Mouse (Mus musculus): ENCODE data around the gene Gjd3. TPM values are rescaled to one million over a fixed set of nuclear protein-coding genes. Genes with fewer than 3 reads are reported as not detected.

Gene Gjd3
- total and polyA plus RNA-seq, 3 experiments, result not detected

DNA sequence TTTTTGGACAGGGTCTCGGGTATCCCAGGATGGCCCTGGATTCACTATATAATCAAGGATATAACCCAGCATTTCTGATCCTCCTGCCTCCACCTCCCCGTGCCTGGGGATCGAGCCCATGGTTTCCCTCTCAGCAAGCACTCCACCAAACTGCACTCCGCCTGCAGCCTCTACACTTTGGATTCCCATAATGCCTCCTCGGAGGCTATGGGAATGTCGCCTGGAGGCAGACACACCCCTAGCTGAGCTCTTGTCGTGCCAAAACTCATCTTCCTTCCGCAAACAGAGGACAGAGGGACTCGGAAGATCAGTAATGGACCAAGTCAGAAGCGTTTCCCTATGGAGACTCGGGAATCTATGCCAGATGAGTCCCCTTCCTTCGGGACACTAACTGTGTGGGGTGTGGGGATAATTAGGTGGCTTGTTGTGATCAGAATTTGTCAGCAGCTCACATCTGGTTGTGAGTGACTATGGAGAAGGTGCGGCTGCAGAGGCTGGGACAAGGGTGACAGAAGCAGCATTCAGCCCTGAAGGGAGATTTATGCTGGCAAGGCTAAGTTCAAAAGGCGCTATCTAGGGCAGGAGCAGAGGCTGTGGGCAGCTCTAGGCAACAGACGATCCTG, 4.2 kb downstream of the Gjd3 start:
- TF ChIP-seq SMC3 (IDR thresholded peaks at IDR 0.05; ENCODE audit: low read depth, low read length), result no peak
- TF ChIP-seq USF2 (IDR thresholded peaks at IDR 0.05; ENCODE audit: borderline replicate concordance in 1 of 2, insufficient read depth in 1 of 2, low read depth in 1 of 2, low read length in 2 of 2), result no peak
- no peak for TF ChIP-seq NRF1 (IDR thresholded peaks at IDR 0.05; ENCODE audit: insufficient read depth, low read depth, low read length, poor library complexity, severe bottlenecking)
- TF ChIP-seq ETS1 (IDR thresholded peaks at IDR 0.05; ENCODE audit: low read depth, low read length), result no peak
- TF ChIP-seq RCOR1 (IDR thresholded peaks at IDR 0.05; ENCODE audit: low read depth, low read length), result no peak
- Histone ChIP-seq H3K79me2 (ENCODE audit: control insufficient read depth, insufficient read depth, low read length, poor library complexity) (no peaks in the 10 kb centered on the region), H3K4me3 (ENCODE audit: control insufficient read depth in 1 of 2, insufficient read depth in 1 of 2, low read depth in 2 of 2, low read length in 2 of 2) (no peak overlapping the region), H3K9me3 (replicated peaks; ENCODE audit: insufficient read depth, low read length) (no peaks in the 10 kb centered on the region), H3K27ac (ENCODE audit: control insufficient read depth, low read depth, low read length) (no peak overlapping the region), H3K4me1 (ENCODE audit: control insufficient read depth in 1 of 2, insufficient read depth in 2 of 2, low read length in 2 of 2) (peaks cover 0 to 6% of the 10 kb centered on the region in 2 experiments; a peak in 3 of 4 replicates), H3K36me3 (ENCODE audit: control insufficient read depth in 1 of 2, insufficient read depth in 2 of 2, low read length in 2 of 2) (0 out of 4 replicates have a peak, but pooled peaks cover 0 to 3% of the 10 kb centered on the region in 2 experiments), H3K27me3 (ENCODE audit: control insufficient read depth in 1 of 2, insufficient read depth in 2 of 2, low read length in 2 of 2) (no peaks in the 10 kb centered on the region), H3K9ac (ENCODE audit: control insufficient read depth, low read depth, low read length, poor library complexity, severe bottlenecking) (no peak overlapping the region)
- DNase-seq (ENCODE audit: low read depth, low spot score), result no peak

DNA sequence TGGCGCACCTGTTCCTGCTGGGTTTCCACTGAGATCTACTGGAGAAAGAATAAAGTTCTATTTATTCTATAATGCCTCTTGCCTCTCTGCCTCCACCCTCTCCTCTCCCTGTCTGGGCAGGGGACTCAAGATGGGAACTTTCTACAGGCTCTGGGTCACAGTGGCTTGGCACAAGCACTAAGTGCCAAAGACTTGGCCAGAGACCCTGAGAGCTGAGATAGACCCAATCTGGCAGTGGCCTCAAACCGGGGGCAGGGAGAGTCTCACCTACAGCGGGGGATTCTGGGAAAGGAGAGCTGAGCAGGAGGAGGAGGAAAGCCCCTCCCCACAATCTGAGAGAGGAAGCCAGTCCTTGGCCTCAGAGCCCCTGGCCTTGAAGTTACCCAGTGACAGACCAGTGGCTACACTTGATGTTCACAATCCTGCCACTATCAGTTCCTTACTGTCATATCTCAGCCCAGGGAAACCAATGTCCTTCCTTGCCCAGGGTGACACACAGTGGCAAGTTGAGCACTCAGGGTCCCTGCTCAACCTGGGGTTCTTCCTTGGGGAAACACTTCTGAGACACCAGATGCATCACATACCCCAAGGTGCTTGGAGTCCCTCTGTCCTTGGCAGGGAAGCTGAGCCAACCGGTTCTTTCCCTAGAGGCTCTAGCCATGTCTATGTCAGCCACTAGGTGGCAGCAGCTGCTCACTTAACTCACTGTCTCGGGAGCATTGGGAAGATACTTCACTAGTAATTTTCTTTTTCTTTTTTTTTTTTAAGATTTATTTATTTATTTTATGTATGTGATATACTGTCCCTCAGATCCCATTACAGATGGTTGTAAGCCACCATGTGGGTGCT, 7.7 kb downstream of the Gjd3 start:
- H3K27me3 ChIP-seq (ENCODE audit: control insufficient read depth in 1 of 2, insufficient read depth in 2 of 2, low read length in 2 of 2), result no peaks in the 10 kb centered on the region
- DNase-seq (ENCODE audit: low read depth, low spot score), result peak; percentile 89
- H3K27ac ChIP-seq (ENCODE audit: control insufficient read depth, low read depth, low read length), result no peak overlapping the region
- 0 out of 4 replicates have a peak, but pooled peaks cover 0 to 3% of the 10 kb centered on the region in 2 experiments for H3K36me3 ChIP-seq (ENCODE audit: control insufficient read depth in 1 of 2, insufficient read depth in 2 of 2, low read length in 2 of 2)
- H3K9me3 ChIP-seq (replicated peaks; ENCODE audit: insufficient read depth, low read length), result no peaks in the 10 kb centered on the region
- H3K9ac ChIP-seq (ENCODE audit: control insufficient read depth, low read depth, low read length, poor library complexity, severe bottlenecking), result no peak overlapping the region
- H3K4me3 ChIP-seq (ENCODE audit: control insufficient read depth in 1 of 2, insufficient read depth in 1 of 2, low read depth in 2 of 2, low read length in 2 of 2), result no peak overlapping the region
- H3K79me2 ChIP-seq (ENCODE audit: control insufficient read depth, insufficient read depth, low read length, poor library complexity), result no peaks in the 10 kb centered on the region
- H3K4me1 ChIP-seq (ENCODE audit: control insufficient read depth in 1 of 2, insufficient read depth in 2 of 2, low read length in 2 of 2), result peaks cover 0 to 6% of the 10 kb centered on the region in 2 experiments; a peak in 3 of 4 replicates
- TF ChIP-seq TBP (IDR thresholded peaks at IDR 0.05; ENCODE audit: low read depth, low read length) (no peak), GABPA (IDR thresholded peaks at IDR 0.05; ENCODE audit: low read depth, low read length) (no peak), USF1 (IDR thresholded peaks at IDR 0.05; ENCODE audit: low read depth, low read length) (no peak), MYC (IDR thresholded peaks at IDR 0.05; ENCODE audit: low read depth, low read length) (no peak), ETS1 (IDR thresholded peaks at IDR 0.05; ENCODE audit: low read depth, low read length) (no peak), CHD1 (IDR thresholded peaks at IDR 0.05; ENCODE audit: low read depth, low read length) (no peak), CHD2 (IDR thresholded peaks at IDR 0.05; ENCODE audit: low read length) (no peak), POLR2AphosphoS2 (IDR thresholded peaks at IDR 0.05; ENCODE audit: low read length) (0 out of 2 replicates have a peak, but pooled peaks have one; percentile 32), POLR2A (IDR thresholded peaks at IDR 0.05; ENCODE audit: control insufficient read depth in 1 of 2, insufficient read depth in 1 of 2, low read depth in 1 of 2, low read length in 2 of 2, poor library complexity in 1 of 2) (no peak), NRF1 (IDR thresholded peaks at IDR 0.05; ENCODE audit: insufficient read depth, low read depth, low read length, poor library complexity, severe bottlenecking) (no peak), ELF1 (IDR thresholded peaks at IDR 0.05; ENCODE audit: low read depth, low read length) (no peak), E2F4 (IDR thresholded peaks at IDR 0.05; ENCODE audit: borderline replicate concordance, low read depth, low read length) (no peak), JUND (IDR thresholded peaks at IDR 0.05; ENCODE audit: low read depth, low read length) (no peak), TAL1 (IDR thresholded peaks at IDR 0.05; ENCODE audit: low read length) (no peak), USF2 (IDR thresholded peaks at IDR 0.05; ENCODE audit: borderline replicate concordance in 1 of 2, insufficient read depth in 1 of 2, low read depth in 1 of 2, low read length in 2 of 2) (no peak), GATA1 (IDR thresholded peaks at IDR 0.05; ENCODE audit: low read depth, low read length) (no peak; the same call in 1 of the 2 replicates), NELFE (IDR thresholded peaks at IDR 0.05; ENCODE audit: low read depth, low read length) (no peak), BHLHE40 (IDR thresholded peaks at IDR 0.05; ENCODE audit: borderline replicate concordance, low read depth, low read length) (no peak), MEF2A (IDR thresholded peaks at IDR 0.05; ENCODE audit: extremely low read depth, insufficient replicate concordance, low read depth, low read length, poor library complexity, severe bottlenecking) (no peak), RCOR1 (IDR thresholded peaks at IDR 0.05; ENCODE audit: low read depth, low read length) (no peak), SMC3 (IDR thresholded peaks at IDR 0.05; ENCODE audit: low read depth, low read length) (peak; percentile 93), MAZ (IDR thresholded peaks at IDR 0.05; ENCODE audit: low read depth, low read length) (peak; percentile 43; the same call in 1 of the 2 replicates), ZNF384 (IDR thresholded peaks at IDR 0.05; ENCODE audit: low read depth, low read length) (peak; percentile 87), SIN3A (IDR thresholded peaks at IDR 0.05; ENCODE audit: low read length) (peak; percentile 72; the same call in 1 of the 2 replicates), UBTF (IDR thresholded peaks at IDR 0.05; ENCODE audit: borderline replicate concordance, insufficient read depth, low read depth, low read length) (no peak), MYB (IDR thresholded peaks at IDR 0.05; ENCODE audit: low read depth, low read length) (no peak), MAX (IDR thresholded peaks at IDR 0.05; ENCODE audit: low read length) (0 out of 2 replicates have a peak, but pooled peaks have one; percentile 40)

All from MEL (cell line).